Mouse (Mus musculus) left cerebral cortex, postnatal 14 days (tissue): ENCODE measurements around the gene Rab3il1. TPM values are rescaled to one million over a fixed set of nuclear protein-coding genes. Genes with fewer than 3 reads are reported as not detected.

Experiments used
- DNase-seq, 2 experiments: peaks; one replicate each; pipeline ENCODE4 v3.0.0; 2021 to 2022; ENCODE audit warnings: low spot score in 2 of 2, mixed read lengths in 1 of 2
- intact Hi-C: fragments of 180-260 bp; cut with DNase I; formaldehyde crosslinking; loops from one replicate; pipeline ENCODE4 v1.15.1; 2025
- total RNA-seq, 2 experiments: library from RNA; stranded (reverse); gene quantifications; 2 replicates each; pipeline ENCODE4 v1.2.3; 2021

Gene Rab3il1
- total RNA-seq, 2 experiments from 2014 or later: 8.9 to 10.4 TPM

DNA sequence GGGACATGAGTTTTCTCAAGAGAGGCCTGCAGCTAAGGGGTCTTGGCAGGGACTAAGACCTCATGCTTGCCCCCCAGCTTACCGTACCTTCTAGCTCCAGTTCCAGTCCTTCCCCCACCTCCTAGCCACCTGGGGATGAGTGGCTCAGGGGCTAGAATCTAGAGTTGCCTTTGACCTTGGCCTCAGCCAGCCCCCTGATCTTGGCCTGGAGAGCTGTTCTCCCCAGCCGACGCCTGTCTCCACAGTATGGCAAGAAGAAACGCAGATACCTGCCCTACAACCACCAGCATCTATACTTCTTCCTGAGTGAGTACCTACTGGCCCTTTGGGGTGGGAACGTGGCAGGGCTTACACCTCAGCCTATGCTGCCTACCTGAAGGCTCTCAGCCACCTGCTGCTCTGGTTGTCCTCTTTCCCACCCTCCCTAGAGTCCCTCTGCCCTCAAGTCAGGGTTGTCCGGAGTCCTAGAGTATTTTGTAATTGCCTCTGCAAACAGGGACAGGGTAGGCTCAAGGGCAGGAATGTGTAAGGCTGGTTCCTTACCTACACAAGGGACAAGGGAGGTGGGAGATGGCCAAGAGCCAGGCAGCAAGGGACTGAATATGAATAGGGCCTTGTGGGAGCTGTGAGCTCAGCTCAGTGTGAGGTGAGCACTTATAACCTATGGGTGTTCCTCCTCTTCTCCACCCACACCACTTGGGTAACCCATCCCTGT, 53.0 kb downstream of the Rab3il1 start:
- intact Hi-C loops: no loop called here
- DNase-seq: no peak

- no peak for DNase-seq
- intact Hi-C loops: no loop called here
These were observed 53.8 kb downstream of the Rab3il1 start for GRCm38 (mm10) chr19:10055261-10055660.

DNA sequence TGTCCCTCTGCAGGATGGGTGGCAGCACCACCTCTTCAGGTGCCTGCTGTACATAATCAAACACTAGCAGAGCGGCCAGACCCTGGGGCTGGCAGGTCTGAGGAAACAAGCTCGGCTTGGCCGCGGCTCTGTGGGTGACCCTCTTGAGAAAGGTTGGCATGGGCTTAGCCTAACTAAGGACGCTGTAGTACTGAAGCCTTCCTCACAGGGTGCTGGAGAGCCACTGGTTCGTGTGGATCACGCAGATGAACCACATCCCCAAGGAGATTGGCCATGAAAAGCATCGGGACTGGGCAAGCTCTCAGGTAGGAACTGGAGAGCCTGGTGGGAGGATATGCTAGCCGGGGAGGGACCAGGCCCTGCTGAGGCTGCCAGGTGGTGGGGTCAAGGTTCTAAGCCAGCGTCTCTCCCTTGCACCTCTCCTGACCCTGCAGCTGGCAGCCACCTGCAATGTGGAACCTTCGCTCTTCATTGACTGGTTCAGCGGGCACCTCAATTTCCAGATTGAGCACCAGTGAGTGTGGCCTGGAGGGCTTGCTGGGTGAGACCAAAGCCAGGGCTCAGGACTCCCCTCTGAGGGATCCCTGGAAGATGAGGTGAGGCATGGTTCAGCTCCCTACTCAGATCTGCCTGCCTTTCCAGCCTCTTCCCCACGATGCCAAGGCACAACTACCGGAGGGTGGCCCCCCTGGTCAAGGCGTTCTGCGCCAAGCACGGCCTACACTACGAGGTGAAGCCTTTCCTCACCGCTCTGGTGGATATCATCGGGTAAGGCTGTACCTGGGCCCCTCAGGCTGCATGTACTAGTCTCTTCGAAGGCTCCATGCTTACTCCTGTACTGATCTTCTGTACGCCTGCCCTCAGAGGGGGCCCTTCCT, 54.6 kb downstream of the Rab3il1 start:
- no peak for DNase-seq
- intact Hi-C loops: no loop called here

GRCm38 (mm10) chr19:10056686-10057085, 55.2 kb downstream of the Rab3il1 start:
- intact Hi-C loops: no loop called here

GRCm38 (mm10) chr19:10057486-10058351, 56.2 kb downstream of the Rab3il1 start:
- no peak for DNase-seq
- intact Hi-C loops: no loop called here

More at GRCm38 (mm10) chr19:10056686-10057085, 55.2 kb downstream of the Rab3il1 start:
- no peak for DNase-seq

DNA sequence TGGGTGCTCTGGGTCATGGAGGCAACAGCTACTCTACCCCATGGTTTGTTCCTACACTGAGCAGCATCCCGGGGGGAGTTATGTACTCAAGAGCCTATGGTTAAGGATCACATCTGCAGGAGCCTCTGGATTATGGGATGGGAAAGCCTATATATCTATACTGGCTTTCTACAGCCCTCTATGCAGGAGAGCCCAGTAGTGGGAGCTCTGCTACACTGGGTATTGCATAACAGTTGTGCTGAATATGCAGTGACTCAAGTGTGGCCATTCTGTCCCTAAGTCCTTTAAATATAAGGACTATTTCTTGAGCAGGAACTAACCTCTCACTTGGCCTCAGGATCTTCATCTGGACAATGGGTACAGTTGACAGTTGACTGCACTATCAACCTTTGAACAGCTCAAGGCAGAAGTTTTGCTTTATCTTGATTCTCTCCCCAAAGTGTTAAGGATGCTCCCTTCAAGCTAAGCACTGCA, 56.9 kb downstream of the Rab3il1 start:
- no peak for DNase-seq
- intact Hi-C loops: no loop called here

DNA sequence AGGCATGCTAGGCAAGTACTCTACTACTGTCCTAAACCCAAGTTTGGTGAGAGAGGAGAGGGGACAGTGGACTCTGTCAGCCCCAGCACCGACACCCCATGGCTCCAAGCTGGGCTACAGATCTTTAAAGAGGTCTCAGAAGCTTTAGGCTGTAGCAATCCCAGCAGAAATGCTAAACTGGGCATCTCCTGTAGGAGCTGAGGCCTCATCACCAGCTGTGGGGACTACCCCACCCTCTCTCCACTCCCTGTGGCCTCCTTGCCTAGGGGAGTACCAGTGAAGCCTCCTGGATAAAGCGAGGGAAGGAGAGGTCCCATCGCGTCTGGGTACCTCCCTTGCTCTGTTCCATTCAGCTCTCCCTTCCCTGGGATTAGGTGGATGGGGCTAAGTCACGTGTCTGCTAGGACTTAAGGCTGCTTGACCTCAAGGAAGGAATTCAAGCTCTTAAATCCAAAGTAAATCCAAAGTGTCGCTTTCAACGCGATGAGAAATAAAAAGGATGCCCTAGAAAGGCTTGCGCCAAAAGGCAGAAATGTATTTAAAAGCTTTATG, 57.5 kb downstream of the Rab3il1 start:
- DNase-seq: no peak
- intact Hi-C loops: no loop called here

DNA sequence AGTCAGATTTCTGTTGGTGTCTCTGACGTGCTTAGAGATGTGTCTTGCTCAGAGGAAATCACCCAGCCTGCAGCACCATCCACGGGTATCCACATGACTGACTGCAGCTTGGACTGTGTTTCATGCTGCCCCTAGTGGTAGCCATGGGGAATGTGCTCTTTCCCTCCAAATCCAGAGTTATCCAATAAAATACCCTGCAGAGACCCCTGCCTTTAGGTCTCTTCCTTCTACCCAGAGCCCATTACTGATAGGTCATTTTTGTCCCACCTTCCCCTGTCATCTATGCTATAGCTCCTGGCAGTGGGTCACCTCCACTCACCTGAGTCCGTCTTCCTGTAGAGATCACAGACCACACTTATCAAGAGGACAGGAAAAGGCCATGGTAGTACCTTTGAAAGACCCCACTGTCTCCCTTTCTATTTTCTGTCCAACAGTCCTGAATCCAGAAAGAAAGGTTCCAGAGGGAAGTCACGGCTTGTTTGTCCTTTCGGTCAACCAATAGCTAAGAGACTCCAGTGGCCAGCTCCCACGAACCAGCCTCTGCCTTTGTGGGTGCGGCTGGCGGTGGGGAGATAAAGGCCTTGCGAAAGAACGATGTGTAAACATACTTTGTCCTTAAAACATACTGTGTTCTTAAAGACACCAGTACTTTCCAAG, 58.6 kb downstream of the Rab3il1 start:
- peak; percentile 56 to 78 for DNase-seq
- intact Hi-C loops: loop anchor here (5.0 kb wide), 1 partner anchor 37 kb away; no protein-coding TSS in a partner anchor

DNA sequence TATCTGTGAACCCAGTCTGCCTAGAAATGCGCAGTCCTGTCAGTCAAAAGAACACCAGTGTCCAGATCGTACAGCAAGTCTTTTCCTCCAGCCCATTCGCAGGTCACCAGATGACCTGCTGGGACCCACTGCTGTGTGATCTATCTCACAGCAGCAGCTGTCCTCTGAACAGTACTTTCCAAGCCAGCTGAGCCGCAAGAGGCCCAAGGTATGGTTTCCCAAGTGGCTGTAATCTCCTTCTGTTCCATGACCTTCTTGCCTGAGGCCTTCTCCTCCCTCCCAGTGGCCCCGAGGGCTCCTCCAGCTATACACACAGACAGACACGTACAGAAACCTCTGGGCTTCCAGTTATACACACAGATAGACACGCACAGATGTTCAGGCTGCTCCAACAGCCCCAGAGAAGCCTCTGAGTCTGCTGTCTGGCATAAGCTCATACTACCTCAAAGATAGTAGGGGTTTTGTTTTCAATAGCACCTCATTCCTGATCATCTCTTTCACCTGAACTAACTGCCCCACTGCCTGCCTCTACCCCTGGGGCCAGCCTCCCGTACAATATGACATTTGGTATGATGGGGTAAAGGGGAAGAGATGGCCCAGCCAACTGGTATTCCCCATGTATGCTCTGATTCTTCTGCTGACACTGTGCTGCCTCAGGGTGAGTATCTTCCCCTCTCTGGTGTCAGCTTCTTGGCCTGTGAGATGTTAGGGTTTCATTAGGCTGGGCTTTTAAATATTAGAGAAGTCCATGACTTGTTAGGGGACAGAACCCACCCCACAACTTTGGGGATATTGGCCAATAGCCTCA, 59.5 kb downstream of the Rab3il1 start:
- intact Hi-C loops: loop anchor here (5.0 kb wide), 1 partner anchor 36 kb away; no protein-coding TSS in a partner anchor

DNA sequence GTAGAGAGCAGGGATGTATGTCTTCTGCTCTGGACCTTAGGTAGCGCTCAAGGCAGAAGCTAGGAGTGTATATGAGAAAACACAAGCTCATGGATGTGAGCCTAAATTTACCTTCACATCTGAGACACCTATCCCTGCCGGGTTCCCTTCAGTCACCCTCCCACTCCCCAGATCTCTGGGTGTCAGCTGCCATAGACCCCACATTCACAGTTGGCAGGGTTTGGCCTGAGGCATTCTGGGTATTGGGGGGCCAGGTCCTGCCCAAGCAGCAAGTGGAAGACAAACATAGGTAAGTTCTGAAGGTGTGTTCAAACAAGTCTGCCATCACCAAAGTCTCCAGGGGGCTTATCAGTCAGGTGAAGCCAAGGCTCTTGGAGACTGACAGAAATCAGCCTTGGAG, 60.2 kb downstream of the Rab3il1 start:
- intact Hi-C loops: loop anchor here (5.0 kb wide), 1 partner anchor 36 kb away; no protein-coding TSS in a partner anchor

More for the DNA sequence above, 59.5 kb downstream of the Rab3il1 start:
- DNase-seq: no peak

DNA sequence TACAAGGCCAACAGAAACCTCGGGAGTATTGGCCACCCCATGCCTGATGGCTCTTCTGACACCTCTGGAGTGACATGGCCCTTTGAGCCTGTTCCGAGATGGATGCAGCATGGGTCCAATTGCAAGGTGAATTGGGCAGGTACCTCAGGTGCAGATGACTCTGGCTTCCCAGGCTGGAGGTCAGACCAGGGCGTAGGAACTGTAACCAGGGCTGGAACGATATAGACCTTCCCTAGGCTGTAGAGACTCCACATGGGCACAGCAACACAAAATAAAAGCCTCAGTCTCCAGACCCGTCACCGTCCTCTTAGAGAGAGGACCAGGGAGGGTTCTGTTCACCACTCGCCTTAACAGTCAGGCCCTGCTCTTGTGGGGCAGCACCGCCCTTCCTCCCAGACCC, 60.8 kb downstream of the Rab3il1 start:
- intact Hi-C loops: loop anchor here (5.0 kb wide), 1 partner anchor 35 kb away; no protein-coding TSS in a partner anchor
- DNase-seq: no peak

More for the DNA sequence above, 60.2 kb downstream of the Rab3il1 start:
- no peak for DNase-seq

- no peak for DNase-seq
- intact Hi-C loops: loop anchor here (5.0 kb wide), 1 partner anchor 34 kb away; no protein-coding TSS in a partner anchor
These were observed 61.4 kb downstream of the Rab3il1 start for GRCm38 (mm10) chr19:10062862-10063261.

GRCm38 (mm10) chr19:10064173-10065012, 62.9 kb downstream of the Rab3il1 start:
- peak in 1 of 2 experiments; percentile 60 for DNase-seq
- intact Hi-C loops: loop anchor here (5.0 kb wide), 1 partner anchor 33 kb away; no protein-coding TSS in a partner anchor

DNA sequence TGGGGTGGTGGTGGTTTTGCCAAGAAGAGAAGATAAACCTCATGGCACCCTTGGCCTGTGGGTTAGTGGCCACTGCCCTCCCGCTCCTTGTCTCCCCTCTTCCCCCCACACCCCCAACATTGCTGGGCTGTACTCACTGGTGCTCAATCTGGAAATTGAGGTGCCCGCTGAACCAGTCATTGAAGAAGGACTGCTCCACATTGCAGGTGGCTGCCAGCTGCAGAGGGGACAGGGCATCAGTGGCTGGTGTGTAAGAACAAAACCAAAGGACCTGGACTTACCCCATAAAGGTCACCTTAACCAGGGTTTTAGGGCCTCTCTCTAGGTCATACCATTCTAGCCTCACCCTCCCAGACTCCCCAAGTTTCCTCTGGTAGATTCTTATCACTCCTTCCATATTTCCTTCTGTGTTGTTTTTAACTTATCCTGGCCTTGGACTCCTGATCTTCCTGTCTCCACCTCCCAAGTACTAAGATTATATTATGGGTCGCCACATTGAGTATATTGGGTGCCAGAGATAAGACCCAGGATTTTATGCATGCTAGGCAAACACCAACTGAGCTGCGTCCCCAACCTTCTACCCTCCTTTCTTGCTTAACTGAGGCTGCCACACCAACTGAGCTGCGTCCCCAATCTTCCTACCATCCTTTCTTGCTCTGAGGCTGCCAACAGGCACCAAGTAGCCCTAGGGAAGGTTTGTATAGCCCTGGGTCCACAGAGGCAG, 64.2 kb downstream of the Rab3il1 start:
- no peak for DNase-seq
- intact Hi-C loops: no loop called here

DNA sequence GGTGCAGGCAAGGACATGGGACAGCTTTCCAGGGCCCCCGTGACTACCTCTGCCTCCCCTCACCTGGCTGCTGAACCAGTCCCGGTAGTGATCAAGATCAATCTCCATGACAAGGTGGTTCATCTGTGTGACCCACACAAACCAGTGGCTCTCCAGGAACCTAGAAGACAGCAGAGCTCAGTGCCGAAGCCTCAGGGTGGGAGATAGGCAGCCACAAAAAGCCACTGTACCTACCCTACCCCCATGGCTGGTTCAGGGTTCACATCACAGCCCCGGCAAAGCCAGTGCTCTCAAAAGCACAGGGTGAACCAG, 64.7 kb downstream of the Rab3il1 start:
- intact Hi-C loops: no loop called here
- no peak for DNase-seq

DNA sequence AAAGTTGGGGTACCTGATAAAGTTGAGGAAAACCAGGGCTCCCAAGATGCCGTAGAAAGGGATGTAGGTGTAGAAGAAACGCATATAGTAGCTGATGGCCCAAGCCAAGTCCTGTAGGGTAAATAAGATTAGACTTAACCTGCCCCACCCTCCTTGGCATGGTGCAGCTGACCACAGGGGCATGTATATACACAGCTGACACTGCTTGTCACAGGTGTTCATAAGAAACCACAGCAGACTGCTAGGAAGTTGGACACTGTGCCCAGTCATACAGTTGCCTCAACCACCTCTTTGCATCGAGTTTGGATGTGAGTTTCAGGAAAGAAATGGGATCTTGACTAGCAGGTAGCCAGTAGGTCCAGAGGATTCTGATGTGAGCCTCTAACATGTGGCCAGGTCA, 65.0 kb downstream of the Rab3il1 start:
- intact Hi-C loops: no loop called here

More for the DNA sequence above, 65.0 kb downstream of the Rab3il1 start:
- no peak for DNase-seq
